Comparison of ENCODE assay signal across 13 mouse cellular contexts in genomic region chr7:125942365-125943090, GRCm38 (mm10).
"Had no signal": no experiment of that assay in that cellular context is flagged by ENCODE, and none has a peak within 500 bp of the region (broad histone marks: within the 10 kb centered on the region; RNA-seq: fewer than 3 reads in every experiment).

No protein-coding gene starts in this region.

- H3K4me3 ChIP-seq: liver, embryonic 15.5 days; midbrain, embryonic 10.5 days; myocyte; neural tube, embryonic 15.5 days had no signal

- H3K9ac ChIP-seq: liver, embryonic 15.5 days; neural tube, embryonic 15.5 days had no signal

- ATAC-seq: lung, postnatal 0 days had no signal

- H3K36me3 ChIP-seq: liver, embryonic 15.5 days; midbrain, embryonic 10.5 days; neural tube, embryonic 15.5 days had no signal

- DNase-seq: kidney, adult 8-10 months; kidney, postnatal 25 days; layer of hippocampus, postnatal 36 days; lung, adult 2 months; lung, postnatal 4 days; thymus, postnatal 4 days had no signal

- H3K4me1 ChIP-seq: liver, embryonic 15.5 days; midbrain, embryonic 10.5 days had no signal

- H3K4me2 ChIP-seq: liver, embryonic 11.5 days; liver, embryonic 15.5 days; neural tube, embryonic 15.5 days had no signal

- H3K27ac ChIP-seq: liver, embryonic 15.5 days; midbrain, embryonic 10.5 days; stomach, postnatal 0 days had no signal

- H3K27me3 ChIP-seq: liver, embryonic 15.5 days; neural tube, embryonic 15.5 days had no signal

- H3K9me3 ChIP-seq: liver, embryonic 15.5 days; midbrain, embryonic 10.5 days; neural tube, embryonic 15.5 days had no signal
